Mouse (Mus musculus) bone marrow, adult 2 months (tissue): ENCODE measurements around the gene Cltb.

Experiments used
- CTCF ChIP-seq: fragments of 200-500 bp; IDR thresholded peaks from 2 replicates; pipeline ENCODE4 v1.5.1; 2011; ENCODE audit warnings: low read length, control low read depth; ENCODE audit not compliant: control insufficient read depth, insufficient read depth
- POLR2A ChIP-seq: fragments of 200-500 bp; IDR thresholded peaks from 2 replicates; pipeline ENCODE4 v1.6.1; 2011; ENCODE audit warnings: low read depth, mild to moderate bottlenecking, control low read depth, low read length, borderline replicate concordance; ENCODE audit not compliant: control insufficient read depth

DNA sequence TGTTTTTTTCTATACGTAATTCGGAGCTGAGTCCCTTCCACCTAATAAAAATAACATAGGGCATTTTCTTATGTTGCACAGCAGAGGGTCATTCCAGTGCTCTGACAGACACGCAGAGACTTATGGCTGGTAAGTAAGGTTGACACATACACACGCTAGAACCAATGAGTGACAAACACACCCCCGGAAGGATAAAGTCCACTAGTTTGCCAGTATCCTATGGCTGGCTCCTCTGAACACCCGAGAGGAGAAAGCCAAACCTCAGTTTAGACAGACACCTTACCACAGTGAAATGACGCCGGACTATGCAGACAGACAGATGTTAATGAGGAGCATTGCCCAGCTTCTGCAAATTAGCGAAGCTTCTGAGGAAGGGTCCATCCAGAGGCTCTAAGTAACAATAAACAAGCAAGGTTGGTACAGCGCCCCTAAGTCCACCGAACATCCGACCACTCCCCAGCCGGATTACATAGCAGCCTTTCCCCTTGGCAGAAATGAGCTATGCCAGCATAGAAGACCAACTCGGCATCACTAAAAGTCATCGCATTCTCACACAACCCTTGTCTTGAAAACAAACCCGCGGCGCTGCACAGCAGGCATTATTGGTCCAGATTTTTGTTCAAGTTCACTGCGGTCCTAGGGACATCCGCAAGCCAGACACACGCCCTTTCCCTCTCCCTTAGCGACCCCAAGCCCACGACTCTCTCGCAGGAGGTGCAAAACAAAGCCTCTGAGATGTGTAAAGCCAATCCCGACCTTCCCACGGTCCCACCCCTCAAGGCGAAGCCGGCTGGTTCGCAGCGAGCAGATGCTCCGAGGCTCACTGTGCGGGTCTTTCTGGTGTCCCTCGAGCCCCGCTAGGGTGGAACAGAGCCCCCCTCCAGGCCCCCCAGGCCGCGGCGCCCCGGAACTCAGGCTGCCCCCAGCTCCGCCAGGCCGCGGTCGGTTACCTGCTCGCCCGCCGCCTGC is 46.6 kb downstream of the Cltb start:
- TF ChIP-seq POLR2A = no peak
- TF ChIP-seq CTCF = no peak
